Mouse (Mus musculus): ENCODE results near the gene Hist1h3f. TPM values are rescaled to one million over a fixed set of nuclear protein-coding genes. Genes with fewer than 3 reads are reported as not detected.

Hist1h3f gene
- 1 to 10 TPM; 5.1 to 5.5 TPM for total RNA-seq (2021)
- polyA plus RNA-seq (2012; rRNA removed), result 0.94 and 1.1 TPM in 2 replicates
- long read RNA-seq, result 0 reads

GRCm38 (mm10) chr13:23543965-23544786, at the start of gene Hist1h3f:
TSS of gene Hist1h3f (plus strand) at chr13:23544052.
- intact Hi-C loops (cut with DNase I), result loop anchor here (2.0 kb wide), 1 partner anchor 13 kb away; the partner anchor contains the start of gene Hist1h4h
- no peaks in the 10 kb centered on the region for H3K27me3 ChIP-seq (ENCODE audit: control insufficient read depth, insufficient read depth, low read length)
- under 1% methylated on average over 30 of the region's 45 CpGs for WGBS
- peak within 1 kb of the TSS; percentile 95 for H3K9ac ChIP-seq (ENCODE audit: low read depth, low read length)
- no peaks in the 10 kb centered on the region; the same call in 1 of the 2 replicates for H3K4me1 ChIP-seq (ENCODE audit: control insufficient read depth, insufficient read depth, low read length)
- TF ChIP-seq POLR2A (IDR thresholded peaks at IDR 0.05; ENCODE audit: insufficient read depth, low read depth, low read length), result peak; percentile 95
- no peak for TF ChIP-seq CTCF (IDR thresholded peaks at IDR 0.05)
- TF ChIP-seq EP300 (IDR thresholded peaks at IDR 0.05; ENCODE audit: insufficient read depth, low read depth, low read length), result no peak
- no peaks in the 10 kb centered on the region for H3K79me2 ChIP-seq (replicated peaks; ENCODE audit: control insufficient read depth, insufficient read depth, low read length)
- DNase-seq, result peak; percentile 78 to 80
- no peaks in the 10 kb centered on the region for H3K36me3 ChIP-seq (ENCODE audit: control insufficient read depth, insufficient read depth, low read length)
- peak within 1 kb of the TSS; percentile 81 for H3K4me3 ChIP-seq
- H3K27ac ChIP-seq, result peak within 1 kb of the TSS; percentile 84

- TF ChIP-seq EP300 (IDR thresholded peaks at IDR 0.05; ENCODE audit: insufficient read depth, low read depth, low read length) (no peak), CTCF (IDR thresholded peaks at IDR 0.05) (no peak), POLR2A (IDR thresholded peaks at IDR 0.05; ENCODE audit: insufficient read depth, low read depth, low read length) (no peak)
- Histone ChIP-seq H3K27ac (no peak overlapping the region), H3K4me3 (no peak overlapping the region), H3K79me2 (replicated peaks; ENCODE audit: control insufficient read depth, insufficient read depth, low read length) (no peaks in the 10 kb centered on the region), H3K9ac (ENCODE audit: low read depth, low read length) (no peak overlapping the region), H3K36me3 (ENCODE audit: control insufficient read depth, insufficient read depth, low read length) (no peaks in the 10 kb centered on the region), H3K27me3 (ENCODE audit: control insufficient read depth, insufficient read depth, low read length) (no peaks in the 10 kb centered on the region), H3K4me1 (ENCODE audit: control insufficient read depth, insufficient read depth, low read length) (no peaks in the 10 kb centered on the region)
- intact Hi-C loops (cut with DNase I), result no loop called here
- whole genome bisulfite sequencing, result 86% methylated on average over 6 of the region's 6 CpGs
- no peak for DNase-seq
Measured at GRCm38 (mm10) chr13:23495526-23495925, 48.3 kb upstream of the Hist1h3f start.

- Histone ChIP-seq H3K79me2 (replicated peaks; ENCODE audit: control insufficient read depth, insufficient read depth, low read length) (no peaks in the 10 kb centered on the region), H3K27me3 (ENCODE audit: control insufficient read depth, insufficient read depth, low read length) (no peaks in the 10 kb centered on the region), H3K4me3 (no peak overlapping the region), H3K9ac (ENCODE audit: low read depth, low read length) (no peak overlapping the region), H3K4me1 (ENCODE audit: control insufficient read depth, insufficient read depth, low read length) (no peaks in the 10 kb centered on the region), H3K36me3 (ENCODE audit: control insufficient read depth, insufficient read depth, low read length) (no peaks in the 10 kb centered on the region), H3K27ac (no peak overlapping the region)
- peak; percentile 27 to 39 for DNase-seq
- intact Hi-C loops (cut with DNase I), result no loop called here
- TF ChIP-seq EP300 (IDR thresholded peaks at IDR 0.05; ENCODE audit: insufficient read depth, low read depth, low read length) (no peak), POLR2A (IDR thresholded peaks at IDR 0.05; ENCODE audit: insufficient read depth, low read depth, low read length) (no peak), CTCF (IDR thresholded peaks at IDR 0.05) (no peak)
- WGBS, result 41% methylated on average over 19 of the region's 19 CpGs
Measured at GRCm38 (mm10) chr13:23497656-23498321, 46.1 kb upstream of the Hist1h3f start.

- H3K27ac ChIP-seq, result no peak overlapping the region
- DNase-seq, result no peak
- H3K4me1 ChIP-seq (ENCODE audit: control insufficient read depth, insufficient read depth, low read length), result no peaks in the 10 kb centered on the region
- no peak overlapping the region for H3K9ac ChIP-seq (ENCODE audit: low read depth, low read length)
- intact Hi-C loops (cut with DNase I), result no loop called here
- H3K27me3 ChIP-seq (ENCODE audit: control insufficient read depth, insufficient read depth, low read length), result no peaks in the 10 kb centered on the region
- H3K79me2 ChIP-seq (replicated peaks; ENCODE audit: control insufficient read depth, insufficient read depth, low read length), result no peaks in the 10 kb centered on the region
- 23% methylated on average over 10 of the region's 10 CpGs for WGBS
- H3K4me3 ChIP-seq, result no peak overlapping the region
- TF ChIP-seq EP300 (IDR thresholded peaks at IDR 0.05; ENCODE audit: insufficient read depth, low read depth, low read length) (no peak), CTCF (IDR thresholded peaks at IDR 0.05) (no peak), POLR2A (IDR thresholded peaks at IDR 0.05; ENCODE audit: insufficient read depth, low read depth, low read length) (no peak)
- H3K36me3 ChIP-seq (ENCODE audit: control insufficient read depth, insufficient read depth, low read length), result no peaks in the 10 kb centered on the region
Measured at GRCm38 (mm10) chr13:23498653-23499052, 45.2 kb upstream of the Hist1h3f start.

GRCm38 (mm10) chr13:23499943-23500342, 43.9 kb upstream of the Hist1h3f start:
- no peaks in the 10 kb centered on the region for H3K36me3 ChIP-seq (ENCODE audit: control insufficient read depth, insufficient read depth, low read length)
- H3K4me1 ChIP-seq (ENCODE audit: control insufficient read depth, insufficient read depth, low read length), result no peaks in the 10 kb centered on the region
- 56% methylated on average over 7 of the region's 7 CpGs for WGBS
- no peak overlapping the region for H3K4me3 ChIP-seq
- no peak for DNase-seq
- no peaks in the 10 kb centered on the region for H3K79me2 ChIP-seq (replicated peaks; ENCODE audit: control insufficient read depth, insufficient read depth, low read length)
- intact Hi-C loops (cut with DNase I), result no loop called here
- no peak overlapping the region for H3K27ac ChIP-seq
- H3K27me3 ChIP-seq (ENCODE audit: control insufficient read depth, insufficient read depth, low read length), result no peaks in the 10 kb centered on the region
- H3K9ac ChIP-seq (ENCODE audit: low read depth, low read length), result no peak overlapping the region
- TF ChIP-seq CTCF (IDR thresholded peaks at IDR 0.05), result no peak
- TF ChIP-seq POLR2A (IDR thresholded peaks at IDR 0.05; ENCODE audit: insufficient read depth, low read depth, low read length), result no peak
- TF ChIP-seq EP300 (IDR thresholded peaks at IDR 0.05; ENCODE audit: insufficient read depth, low read depth, low read length), result no peak
